Mouse (Mus musculus) lung, postnatal 0 days (tissue): Measurements from ENCODE around the gene 4930404N11Rik. TPM values are rescaled to one million over a fixed set of nuclear protein-coding genes. Genes with fewer than 3 reads are reported as not detected.

Source experiments
- ATAC-seq: fragments of 200-750 bp; cut with Nextera tagmentation; 2 replicates; pipeline ENCODE4 v1.8.0; 2017; ENCODE audit warnings: moderate library complexity
- DNase-seq: peaks from one replicate; pipeline ENCODE4 v3.0.0-alpha.2; 2016; ENCODE audit warnings: low spot score
- H3K27ac ChIP-seq: fragments of 300-500 bp; sonication (generic); 2 replicates; pipeline ENCODE4 v1.5.1; 2014; ENCODE audit warnings: antibody characterized with exemption, mild to moderate bottlenecking, low read length, mixed read lengths
- H3K27me3 ChIP-seq: fragments of 300-500 bp; sonication (generic); replicated peaks from 2 replicates; pipeline ENCODE4 v1.6.1; 2014; ENCODE audit warnings: low read length, mixed read lengths; ENCODE audit not compliant: insufficient read depth
- H3K36me3 ChIP-seq: fragments of 300-500 bp; sonication (generic); 2 replicates; pipeline ENCODE4 v1.6.1; 2014; ENCODE audit warnings: low read length, mixed read lengths; ENCODE audit not compliant: insufficient read depth
- H3K4me1 ChIP-seq: fragments of 300-500 bp; sonication (generic); 2 replicates; pipeline ENCODE4 v1.6.1; 2014; ENCODE audit warnings: antibody characterized with exemption, low read depth, low read length, mixed read lengths; ENCODE audit not compliant: insufficient read depth
- H3K4me2 ChIP-seq: fragments of 300-500 bp; sonication (generic); replicated peaks from 2 replicates; pipeline ENCODE4 v1.6.1; 2014; ENCODE audit warnings: low read depth, mild to moderate bottlenecking, low read length, moderate library complexity, mixed read lengths
- H3K4me3 ChIP-seq: fragments of 300-500 bp; sonication (generic); 2 replicates; pipeline ENCODE4 v1.5.1; 2014; ENCODE audit warnings: low read depth, low read length
- H3K9ac ChIP-seq: fragments of 300-500 bp; sonication (generic); replicated peaks from 2 replicates; pipeline ENCODE4 v1.6.1; 2014; ENCODE audit warnings: low read depth, mild to moderate bottlenecking
- H3K9me3 ChIP-seq: fragments of 300-500 bp; sonication (generic); 2 replicates; pipeline ENCODE4 v1.6.1; 2016; ENCODE audit warnings: low read length, mixed read lengths
- CTCF ChIP-seq: IDR thresholded peaks from 2 replicates; pipeline ENCODE4 v1.5.1; 2016; ENCODE audit warnings: antibody characterized with exemption, mild to moderate bottlenecking
- EP300 ChIP-seq: IDR thresholded peaks from 2 replicates; pipeline ENCODE4 v1.6.1; 2016; ENCODE audit warnings: antibody characterized with exemption, mild to moderate bottlenecking, control low read depth
- WGBS: fragments of 180-500 bp; shearing (Covaris S2); extraction: QIAGEN DNeasy Blood & Tissue Kit; methylation state at CpG from one replicate; pipeline ENCODE4 v1.1.7; 2014; 5-methylcytosine and 5-hydroxymethylcytosine counted together
- polyA plus RNA-seq: library from polyadenylated mRNA; unstranded; fragments of >200 nt; fragmentation: Nextera tagmentation; extraction: Ambion mirVana; gene quantifications from 2 replicates; pipeline ENCODE4 v1.2.1, GENCODE M21; 2015

4930404N11Rik gene
- polyA plus RNA-seq, 1 experiment from 2014 or later: 5.4 TPM

GRCm38 (mm10) chr10:81392270-81392669, 26.7 kb upstream of the 4930404N11Rik start:
- no peak overlapping the region for H3K9ac ChIP-seq
- 81% methylated on average over 6 of the region's 6 CpGs for WGBS

GRCm38 (mm10) chr10:81390678-81390965, 25.0 kb upstream of the 4930404N11Rik start:
- H3K9ac ChIP-seq: no peak overlapping the region
- H3K9me3 ChIP-seq: no peaks in the 10 kb centered on the region
- WGBS: 89% methylated on average over 9 of the region's 13 CpGs
- no peak overlapping the region for H3K27ac ChIP-seq
- H3K36me3 ChIP-seq: no peaks in the 10 kb centered on the region; the same call in none of the 2 replicates
- peaks cover 9% of the 10 kb centered on the region for H3K4me1 ChIP-seq
- H3K27me3 ChIP-seq: no peaks in the 10 kb centered on the region
- H3K4me3 ChIP-seq: no peak overlapping the region
- DNase-seq: no peak
- TF ChIP-seq EP300: no peak
- no peak for TF ChIP-seq CTCF
- no peak for ATAC-seq
- H3K4me2 ChIP-seq: no peak overlapping the region

More at GRCm38 (mm10) chr10:81392270-81392669, 26.7 kb upstream of the 4930404N11Rik start:
- TF ChIP-seq CTCF (no peak), EP300 (no peak)
- no peaks in the 10 kb centered on the region for H3K27me3 ChIP-seq
- H3K4me1 ChIP-seq: peaks cover 9% of the 10 kb centered on the region
- no peak overlapping the region for H3K4me2 ChIP-seq
- H3K9me3 ChIP-seq: no peaks in the 10 kb centered on the region
- no peak for DNase-seq
- ATAC-seq: no peak
- H3K4me3 ChIP-seq: no peak overlapping the region
- H3K27ac ChIP-seq: no peak overlapping the region
- H3K36me3 ChIP-seq: no peaks in the 10 kb centered on the region; the same call in 1 of the 2 replicates

DNA sequence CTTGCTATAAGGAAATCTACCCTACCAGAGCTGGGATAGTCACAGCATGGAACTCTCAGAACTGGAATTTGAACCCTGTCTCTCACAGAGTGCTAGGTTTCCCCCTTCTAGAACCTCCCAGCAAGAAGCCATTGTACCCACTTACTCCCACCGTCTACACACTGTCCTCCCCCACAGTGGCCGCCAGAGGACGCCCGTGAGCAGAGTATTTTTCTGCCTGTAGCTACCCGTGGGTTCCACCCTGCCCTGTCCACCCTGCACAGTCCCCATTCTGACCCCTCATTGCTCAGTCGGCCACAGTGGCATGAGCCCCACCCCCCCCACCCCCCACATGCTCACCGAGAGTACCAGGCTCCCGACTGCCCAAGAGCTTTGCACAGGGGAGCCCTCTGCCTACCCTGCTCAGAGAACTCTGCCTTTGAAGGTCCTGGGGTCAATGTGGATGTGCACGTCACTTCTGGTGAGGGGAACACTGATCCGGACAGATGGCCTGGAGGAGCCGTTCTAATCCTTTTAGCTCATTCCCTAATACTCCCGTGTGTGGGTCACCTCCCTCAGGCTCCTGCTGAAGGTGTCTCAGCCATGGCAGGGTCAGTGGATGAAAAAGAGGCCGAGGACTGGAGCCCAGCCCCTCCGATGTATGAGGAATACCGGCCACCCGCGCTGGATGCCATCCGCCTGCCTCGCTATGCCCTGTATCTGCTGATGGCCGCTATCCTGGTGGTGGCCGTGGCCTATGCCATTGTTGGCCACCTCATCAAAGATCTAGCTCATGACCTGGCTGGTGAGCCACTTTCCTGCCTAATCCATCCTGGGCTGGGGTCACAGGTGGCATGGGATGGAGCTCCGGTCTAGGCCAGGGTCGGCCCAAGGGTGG, 24.4 kb upstream of the 4930404N11Rik start:
- peak; percentile 66 for DNase-seq
- Histone ChIP-seq H3K36me3 (no peaks in the 10 kb centered on the region; the same call in none of the 2 replicates), H3K27me3 (no peaks in the 10 kb centered on the region), H3K4me1 (peaks cover 13% of the 10 kb centered on the region), H3K9me3 (no peaks in the 10 kb centered on the region), H3K4me2 (no peak overlapping the region), H3K4me3 (no peak overlapping the region), H3K9ac (no peak overlapping the region), H3K27ac (no peak overlapping the region)
- ATAC-seq: peak; percentile 75
- no peak for TF ChIP-seq EP300
- peak; percentile 95 for TF ChIP-seq CTCF
- WGBS: 58% methylated on average over 23 of the region's 23 CpGs

DNA sequence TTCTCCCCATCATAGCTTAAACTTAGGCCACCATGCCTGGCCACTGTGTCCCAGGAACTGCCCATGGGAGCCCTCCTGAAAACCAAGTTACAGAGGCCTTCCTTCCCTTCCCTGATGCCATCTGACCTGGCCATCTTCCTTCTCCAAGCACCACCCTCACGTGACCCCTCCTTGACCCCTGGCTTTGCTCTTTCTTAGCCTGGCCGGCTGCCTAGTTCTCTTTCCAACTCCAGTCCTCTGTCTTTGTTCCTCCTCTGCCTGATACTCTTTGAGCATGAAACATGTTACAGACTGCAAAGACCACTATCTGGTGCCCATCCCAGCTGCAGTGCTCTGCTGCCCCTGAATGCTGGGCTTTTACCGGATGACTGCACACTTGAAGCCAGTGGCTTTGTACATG, 23.8 kb upstream of the 4930404N11Rik start:
- H3K36me3 ChIP-seq: no peaks in the 10 kb centered on the region; the same call in none of the 2 replicates
- whole genome bisulfite sequencing: 45% methylated on average over 3 of the region's 3 CpGs
- no peaks in the 10 kb centered on the region for H3K27me3 ChIP-seq
- peaks cover 17% of the 10 kb centered on the region for H3K4me1 ChIP-seq
- no peak overlapping the region for H3K27ac ChIP-seq
- H3K9ac ChIP-seq: no peak overlapping the region
- ATAC-seq: no peak
- no peaks in the 10 kb centered on the region for H3K9me3 ChIP-seq
- H3K4me3 ChIP-seq: no peak overlapping the region
- DNase-seq: no peak
- H3K4me2 ChIP-seq: no peak overlapping the region
- TF ChIP-seq EP300 (no peak), CTCF (no peak)

GRCm38 (mm10) chr10:81388505-81389055, 23.0 kb upstream of the 4930404N11Rik start, which contains the start of gene Gm48552:
Gene Gm48552 (plus strand): TSS chr10:81389005.
- H3K27ac ChIP-seq: no peak within 1 kb of the TSS
- H3K4me1 ChIP-seq: peaks cover 15% of the 10 kb centered on the region; the same call in 1 of the 2 replicates
- no peak for TF ChIP-seq CTCF
- no peak for TF ChIP-seq EP300
- no peaks in the 10 kb centered on the region; the same call in none of the 2 replicates for H3K36me3 ChIP-seq
- H3K9ac ChIP-seq: no peak within 1 kb of the TSS
- no peak within 1 kb of the TSS for H3K4me3 ChIP-seq
- no peaks in the 10 kb centered on the region for H3K27me3 ChIP-seq
- H3K4me2 ChIP-seq: no peak within 1 kb of the TSS
- no peaks in the 10 kb centered on the region for H3K9me3 ChIP-seq
- ATAC-seq (no peak), DNase-seq (no peak)
- WGBS: 57% methylated on average over 5 of the region's 5 CpGs

- ATAC-seq (no peak), DNase-seq (no peak)
- no peak overlapping the region for H3K9ac ChIP-seq
- no peaks in the 10 kb centered on the region for H3K27me3 ChIP-seq
- no peak overlapping the region for H3K4me3 ChIP-seq
- TF ChIP-seq EP300 (no peak), CTCF (no peak)
- H3K27ac ChIP-seq: no peak overlapping the region
- H3K4me2 ChIP-seq: no peak overlapping the region
- 93% methylated on average over 20 of the region's 20 CpGs for WGBS
- H3K9me3 ChIP-seq: no peaks in the 10 kb centered on the region
- peaks cover 11% of the 10 kb centered on the region; the same call in 1 of the 2 replicates for H3K4me1 ChIP-seq
- no peaks in the 10 kb centered on the region; the same call in none of the 2 replicates for H3K36me3 ChIP-seq
These were observed 22.1 kb upstream of the 4930404N11Rik start for GRCm38 (mm10) chr10:81387716-81388115.
